Mouse (Mus musculus) cerebellum, adult 8-10 months (tissue): ENCODE data around the gene Grm4.
"Not testable (repeated sequence)": the region's sequence is repeated elsewhere in the genome, so short reads cannot be mapped to it uniquely, and the experiment has no call there.

Experiments
- DNase-seq: peaks from one replicate; pipeline ENCODE4 v3.0.0; 2022

Grm4 gene

GRCm38 (mm10) chr17:27385513-27386261, 135.5 kb downstream of the Grm4 start:
- no peak for DNase-seq

DNA sequence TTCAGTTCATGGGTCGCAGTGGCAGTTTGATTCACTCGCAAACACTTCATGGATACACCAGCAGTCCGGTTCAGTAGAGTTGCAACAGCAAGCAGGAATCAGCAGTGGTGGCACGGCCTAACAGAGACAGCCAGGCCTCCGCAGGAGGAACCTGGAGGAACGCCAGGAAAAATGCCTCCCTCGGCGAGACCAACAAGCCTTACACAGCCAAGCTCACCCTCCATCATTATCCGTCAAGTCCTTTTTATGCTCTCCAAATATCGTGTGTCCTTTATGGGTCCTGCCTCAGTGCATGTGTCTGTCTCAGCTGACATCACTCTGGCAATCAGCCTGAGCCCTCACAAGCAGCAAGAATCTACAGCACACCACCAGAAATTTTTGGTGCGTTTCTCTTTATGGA, 138.3 kb downstream of the Grm4 start:
- DNase-seq = no peak

DNA sequence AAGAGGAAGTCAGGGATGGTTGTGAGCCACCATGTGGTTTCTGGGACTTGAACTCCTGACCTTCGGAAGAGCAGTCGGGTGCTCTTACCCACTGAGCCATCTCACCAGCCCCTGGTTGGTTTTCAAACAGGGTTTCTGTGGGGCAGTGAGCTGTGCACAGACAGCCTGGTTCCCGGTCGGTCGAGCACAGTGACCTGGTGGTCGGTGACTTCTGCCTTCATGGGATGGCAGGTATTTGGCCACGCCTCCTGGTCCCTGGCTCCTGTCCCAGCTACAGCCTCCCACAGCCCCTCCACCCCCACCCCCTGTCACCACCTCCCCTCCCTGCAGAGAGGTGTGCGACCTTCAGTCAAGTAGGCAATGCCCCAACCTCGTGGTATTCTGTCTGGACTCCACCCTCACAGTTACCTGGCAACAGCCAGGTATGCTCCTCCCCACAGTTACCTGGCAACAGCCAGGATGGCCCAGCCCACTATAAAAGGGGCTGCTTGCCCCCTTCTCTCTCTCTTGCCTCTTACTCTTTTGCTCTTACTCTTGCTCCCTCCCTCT, 140.2 kb downstream of the Grm4 start:
- DNase-seq = not testable (repeated sequence)

DNA sequence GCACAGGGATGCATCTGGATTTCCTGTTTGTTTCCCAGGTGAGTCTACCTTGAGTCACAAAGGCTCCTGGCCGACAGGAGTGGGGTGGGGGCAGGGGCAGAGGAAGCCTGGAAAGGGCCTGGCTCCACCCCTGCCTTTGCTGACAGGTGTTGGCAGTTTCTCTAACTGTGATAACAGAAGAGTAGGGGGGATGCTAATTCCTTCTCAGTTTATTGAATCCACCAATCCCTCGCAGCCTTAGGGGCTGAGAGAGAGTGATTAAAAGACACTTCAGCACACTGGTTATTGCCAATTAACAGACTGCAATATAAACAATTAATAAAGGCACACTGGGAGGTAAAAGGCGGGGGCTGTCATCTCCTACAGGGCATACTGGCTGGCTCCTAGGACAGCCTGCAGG, 142.2 kb downstream of the Grm4 start:
- no peak for DNase-seq

GRCm38 (mm10) chr17:27377151-27377550, 144.1 kb downstream of the Grm4 start:
- no peak for DNase-seq

DNA sequence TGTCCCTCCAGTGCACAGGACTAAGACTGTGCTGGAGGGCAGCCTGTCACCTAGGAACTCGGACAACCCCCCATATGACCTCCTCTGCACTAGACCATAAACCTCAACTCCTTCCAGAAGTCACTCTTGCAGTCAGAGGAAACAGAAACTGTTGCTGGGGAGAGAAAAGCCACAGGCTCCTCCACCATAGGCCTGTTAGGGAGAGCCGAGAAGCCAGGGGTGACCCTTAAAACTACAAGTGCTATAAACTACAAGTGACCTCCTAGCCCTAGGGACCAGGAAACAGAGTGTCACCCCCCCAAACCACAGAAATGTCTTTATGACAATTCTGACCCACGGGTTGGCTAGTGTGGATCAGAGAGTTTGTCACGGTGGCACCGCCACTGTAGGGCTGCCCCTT, 145.7 kb downstream of the Grm4 start:
- DNase-seq = no peak
